8 mouse cellular contexts compared by ENCODE assay signal in genomic region chr3:102203131-102203530, GRCm38 (mm10). TPM values are rescaled to one million over a fixed set of nuclear protein-coding genes. Genes with fewer than 3 reads are reported as not detected.
A peak's percentile ranks its signal among the peaks of the same experiment; 100 is the strongest.
DNase-seq lines count a peak whose midpoint lies in the region; ATAC-seq and TF ChIP-seq lines count a peak whose summit lies in the region.

No protein-coding gene starts in this region.

- peaks cover 6% of the 10 kb centered on the region; the same call in 1 of the 2 replicates for H3K27me3 ChIP-seq in lung, embryonic 14.5 days (ENCODE audit: insufficient read depth, low read length)
- H3K27me3 ChIP-seq in forebrain, embryonic 11.5 days (ENCODE audit: control insufficient read depth, insufficient read depth, low read length) = peaks cover 38% of the 10 kb centered on the region
- peaks cover 25% of the 10 kb centered on the region for H3K27me3 ChIP-seq in limb, embryonic 12.5 days
- no peaks in the 10 kb centered on the region; the same call in 1 of the 2 replicates for H3K27me3 ChIP-seq in small intestine, adult 2 months (ENCODE audit: control insufficient read depth, insufficient read depth, low read length)

- no peak for ATAC-seq in lung, embryonic 14.5 days (ENCODE audit: insufficient read depth)
- ATAC-seq in forebrain, embryonic 11.5 days (replicated peaks; ENCODE audit: low FRiP score) = no peak
- ATAC-seq in limb, embryonic 12.5 days (ENCODE audit: insufficient number of reproducible peaks, insufficient read depth, low FRiP score, low TSS enrichment, low read depth) = no peak

- 9% methylated on average over 7 of the region's 7 CpGs for WGBS in lung, embryonic 14.5 days
- 3% methylated on average over 7 of the region's 7 CpGs for WGBS in forebrain, embryonic 11.5 days
- WGBS in limb, embryonic 12.5 days = 5% methylated on average over 7 of the region's 7 CpGs
- 23% methylated on average over 7 of the region's 7 CpGs for whole genome bisulfite sequencing in small intestine, adult 2 months

- peaks cover 14% of the 10 kb centered on the region for H3K4me1 ChIP-seq in lung, embryonic 14.5 days (ENCODE audit: insufficient read depth)
- 0 out of 2 replicates have a peak, but pooled peaks cover 3% of the 10 kb centered on the region for H3K4me1 ChIP-seq in forebrain, embryonic 11.5 days (replicated peaks; ENCODE audit: control insufficient read depth, insufficient read depth, low read length)
- H3K4me1 ChIP-seq in limb, embryonic 12.5 days (replicated peaks) = peaks cover 50% of the 10 kb centered on the region
- no peaks in the 10 kb centered on the region; the same call in 1 of the 2 replicates for H3K4me1 ChIP-seq in small intestine, adult 2 months (ENCODE audit: control insufficient read depth, insufficient read depth, insufficient read length, low read length)

- no peak overlapping the region for H3K27ac ChIP-seq in lung, embryonic 14.5 days (ENCODE audit: low read depth)
- H3K27ac ChIP-seq in forebrain, embryonic 11.5 days (ENCODE audit: low read depth, low read length) = no peak overlapping the region
- no peak overlapping the region for H3K27ac ChIP-seq in limb, embryonic 12.5 days
- H3K27ac ChIP-seq in small intestine, adult 2 months (ENCODE audit: insufficient read depth, low read depth, low read length) = no peak overlapping the region

- H3K4me3 ChIP-seq in lung, embryonic 14.5 days (ENCODE audit: low read depth, low read length) = peak overlapping the region; percentile 79
- H3K4me3 ChIP-seq in forebrain, embryonic 11.5 days (ENCODE audit: low read depth, low read length) = peak overlapping the region; percentile 56
- H3K4me3 ChIP-seq in limb, embryonic 12.5 days (replicated peaks) = peak overlapping the region; percentile 73
- peak overlapping the region; percentile 81 for H3K4me3 ChIP-seq in small intestine, adult 2 months (ENCODE audit: low read depth, low read length)

- H3K36me3 ChIP-seq in lung, embryonic 14.5 days (ENCODE audit: insufficient read depth) = no peaks in the 10 kb centered on the region
- H3K36me3 ChIP-seq in forebrain, embryonic 11.5 days (ENCODE audit: control insufficient read depth, insufficient read depth, low read length) = no peaks in the 10 kb centered on the region
- H3K36me3 ChIP-seq in limb, embryonic 12.5 days = no peaks in the 10 kb centered on the region
- no peaks in the 10 kb centered on the region for H3K36me3 ChIP-seq in small intestine, adult 2 months (ENCODE audit: control insufficient read depth, insufficient read depth, low read length)

- no peak for TF ChIP-seq CTCF in lung, embryonic 14.5 days (IDR thresholded peaks at IDR 0.05; ENCODE audit: low read depth)
- no peak for TF ChIP-seq CTCF in small intestine, adult 2 months (IDR thresholded peaks at IDR 0.05; ENCODE audit: extremely low read depth, insufficient read length, insufficient replicate concordance, low read depth, low read length)

- TF ChIP-seq POLR2A in small intestine, adult 2 months (IDR thresholded peaks at IDR 0.05; ENCODE audit: low read depth, low read length) = no peak

- no peak for DNase-seq in lung, embryonic 14.5 days
- no peak for DNase-seq in lung, postnatal 14 days
- no peak for DNase-seq in forebrain, embryonic 11.5 days (ENCODE audit: low spot score)
- DNase-seq in adipocyte (ENCODE audit: low spot score) = no peak
- DNase-seq in urinary bladder, adult 2 months (ENCODE audit: low spot score) = no peak
- no peak for DNase-seq in kidney, postnatal 4 days

- H3K4me2 ChIP-seq in lung, embryonic 14.5 days = peak overlapping the region; percentile 81
- peak overlapping the region; percentile 95 for H3K4me2 ChIP-seq in forebrain, embryonic 11.5 days (ENCODE audit: low read depth, low read length, severe bottlenecking)
- peak overlapping the region; percentile 81 for H3K4me2 ChIP-seq in limb, embryonic 12.5 days

- no peaks in the 10 kb centered on the region for H3K9me3 ChIP-seq in lung, embryonic 14.5 days (ENCODE audit: low read depth, low read length)
- no peaks in the 10 kb centered on the region for H3K9me3 ChIP-seq in forebrain, embryonic 11.5 days (ENCODE audit: control insufficient read depth, low read length)
- H3K9me3 ChIP-seq in limb, embryonic 12.5 days = no peaks in the 10 kb centered on the region

- H3K9ac ChIP-seq in lung, embryonic 14.5 days = peak overlapping the region; percentile 86
- no peak overlapping the region for H3K9ac ChIP-seq in forebrain, embryonic 11.5 days (ENCODE audit: low read length)
- H3K9ac ChIP-seq in limb, embryonic 12.5 days (replicated peaks) = peak overlapping the region; percentile 84

RNA-seq across cellular contexts. Expression of gene Vangl1, which starts 1.4 kb away (rescaled TPM):
- polyA plus RNA-seq in lung, embryonic 14.5 days (2014; fragmentation: Nextera tagmentation; extraction: Ambion mirVana) = 22.9 and 28.4 TPM in 2 replicates
- polyA plus RNA-seq in forebrain, embryonic 11.5 days (2014; fragmentation: Nextera tagmentation; extraction: Ambion mirVana) = 7.3 and 8.1 TPM in 2 replicates
- 15.4 and 15.6 TPM in 2 replicates for polyA plus RNA-seq in limb, embryonic 12.5 days (2016; fragmentation: Nextera tagmentation; extraction: Ambion mirVana)
- polyA plus RNA-seq in small intestine, adult 2 months (2012; rRNA removed) = 6.2 and 7.7 TPM in 2 replicates
- 22.2 and 30.7 TPM in 2 replicates for polyA plus RNA-seq in urinary bladder, adult 2 months (2012; rRNA removed)
